Mouse (Mus musculus) brain, embryonic 14.5 days (tissue): Measurements from ENCODE around the gene Six5. TPM values are rescaled to one million over a fixed set of nuclear protein-coding genes. Genes with fewer than 3 reads are reported as not detected.
A peak's percentile ranks its signal among the peaks of the same experiment; 100 is the strongest.

Source experiments
- DNase-seq: peaks from one replicate; pipeline ENCODE4 v3.0.0-alpha.2; 2011; ENCODE audit warnings: low read depth
- CTCF ChIP-seq: fragments of 200-500 bp; IDR thresholded peaks from 2 replicates; pipeline ENCODE4 v1.5.1; 2012; ENCODE audit warnings: inconsistent platforms, mild to moderate bottlenecking, moderate library complexity, borderline replicate concordance; ENCODE audit not compliant: insufficient read depth, insufficient read length; ENCODE audit errors: extremely low read depth
- POLR2A ChIP-seq: fragments of 200-500 bp; IDR thresholded peaks from 2 replicates; pipeline ENCODE4 v1.6.1; 2012; ENCODE audit warnings: mild to moderate bottlenecking, inconsistent platforms, borderline replicate concordance; ENCODE audit not compliant: poor library complexity, insufficient read depth, insufficient read length, severe bottlenecking; ENCODE audit errors: extremely low read depth
- polyA plus RNA-seq: library from polyadenylated mRNA; depleted of rRNA; stranded (reverse); fragments of >200 nt; gene quantifications from 2 replicates; pipeline ENCODE4 v1.2.3, GENCODE M21; 2012

Gene Six5
- polyA plus RNA-seq, 1 experiment: 16.3 TPM

DNA sequence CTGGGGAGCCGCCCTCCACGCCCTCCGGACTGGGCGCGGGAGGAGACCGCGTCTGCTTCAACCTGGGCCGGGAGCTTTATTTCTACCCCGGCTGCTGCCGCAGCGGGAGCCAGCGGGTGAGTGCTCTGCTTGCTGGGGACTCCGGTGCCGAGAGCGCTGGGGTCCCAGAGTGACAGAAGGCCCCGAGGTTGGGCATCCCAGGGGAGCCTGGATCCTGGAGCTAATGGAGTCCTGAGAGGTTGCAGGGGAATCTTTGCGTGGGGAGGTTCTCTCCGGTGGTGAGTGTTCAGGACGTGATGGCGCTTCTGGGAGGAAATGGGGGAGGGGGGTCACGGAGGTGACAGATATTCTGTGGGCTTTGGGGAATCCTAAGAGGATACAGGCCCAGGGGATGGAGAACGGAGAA lies 17.8 kb upstream of the Six5 start:
- no peak for DNase-seq
- no peak for TF ChIP-seq CTCF
- TF ChIP-seq POLR2A: no peak

DNA sequence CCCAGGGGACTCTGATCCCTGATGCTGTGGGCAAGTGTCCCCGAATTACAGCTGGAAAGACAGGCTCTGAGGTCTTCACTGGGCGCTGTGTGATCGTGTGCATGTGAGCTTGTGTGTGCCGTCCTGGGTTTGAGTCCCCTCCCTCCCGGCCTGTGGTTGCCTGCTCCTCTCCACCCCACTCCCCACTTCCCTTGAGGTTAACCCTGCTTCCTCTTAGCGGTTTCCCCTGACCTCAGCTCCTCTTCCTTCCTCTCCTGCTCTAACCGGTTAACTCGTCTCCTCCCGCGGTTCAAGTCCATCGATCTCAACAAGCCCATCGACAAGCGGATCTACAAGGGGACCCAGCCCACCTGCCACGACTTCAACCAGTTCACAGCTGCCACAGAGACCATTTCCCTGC lies 16.6 kb upstream of the Six5 start:
- DNase-seq: no peak

DNA sequence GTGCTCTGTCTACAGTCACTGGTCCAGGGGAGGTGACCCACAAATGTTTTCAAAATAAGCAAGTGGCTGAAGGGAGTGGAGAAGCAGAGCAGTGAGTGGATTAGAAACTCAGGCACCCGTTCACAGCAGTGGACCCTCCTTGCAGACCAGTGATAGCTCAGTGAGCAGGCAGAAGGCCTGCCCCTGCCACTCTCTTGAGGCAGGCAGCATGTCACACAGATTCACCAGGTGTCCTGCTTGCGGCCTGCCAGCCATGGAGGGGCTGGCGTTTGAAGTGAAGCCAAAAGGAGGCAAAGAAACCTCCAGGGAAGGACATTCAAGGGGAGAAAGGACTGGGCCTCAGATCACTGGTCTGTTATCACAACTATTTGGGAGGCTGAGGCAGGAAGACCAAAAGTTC lies 15.7 kb upstream of the Six5 start:
- DNase-seq: no peak

More for the DNA sequence above, 16.6 kb upstream of the Six5 start:
- TF ChIP-seq POLR2A: no peak
- no peak for TF ChIP-seq CTCF

GRCm38 (mm10) chr7:19080451-19080950 lies 13.9 kb upstream of the Six5 start:
- TF ChIP-seq POLR2A: no peak
- TF ChIP-seq CTCF: no peak
- DNase-seq: no peak

More for the DNA sequence above, 15.7 kb upstream of the Six5 start:
- TF ChIP-seq CTCF (no peak), POLR2A (no peak)

- DNase-seq: no peak
- no peak for TF ChIP-seq CTCF
- no peak for TF ChIP-seq POLR2A
Measured at GRCm38 (mm10) chr7:19082171-19082570, 12.2 kb upstream of the Six5 start.

DNA sequence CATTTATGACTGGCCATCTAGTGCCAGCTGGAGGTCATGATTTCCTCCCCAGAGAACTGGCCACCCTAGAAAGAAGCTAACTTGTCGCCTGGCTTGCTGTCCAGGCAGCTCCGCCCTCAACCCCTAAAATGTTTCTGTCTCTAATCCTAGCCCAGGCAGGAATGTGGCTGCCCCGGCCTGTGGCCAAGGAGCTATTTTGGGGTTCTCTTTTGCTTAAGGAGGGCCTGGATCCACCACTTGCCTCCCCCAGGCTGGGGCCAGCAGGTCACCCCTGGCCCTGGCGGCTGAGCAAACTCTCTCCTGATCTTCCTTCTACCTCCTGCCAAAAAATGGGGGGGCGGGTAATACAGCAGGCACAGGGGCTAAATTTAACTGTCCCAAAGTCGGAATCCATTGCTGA lies 11.3 kb upstream of the Six5 start:
- TF ChIP-seq POLR2A: no peak
- TF ChIP-seq CTCF: no peak

DNA sequence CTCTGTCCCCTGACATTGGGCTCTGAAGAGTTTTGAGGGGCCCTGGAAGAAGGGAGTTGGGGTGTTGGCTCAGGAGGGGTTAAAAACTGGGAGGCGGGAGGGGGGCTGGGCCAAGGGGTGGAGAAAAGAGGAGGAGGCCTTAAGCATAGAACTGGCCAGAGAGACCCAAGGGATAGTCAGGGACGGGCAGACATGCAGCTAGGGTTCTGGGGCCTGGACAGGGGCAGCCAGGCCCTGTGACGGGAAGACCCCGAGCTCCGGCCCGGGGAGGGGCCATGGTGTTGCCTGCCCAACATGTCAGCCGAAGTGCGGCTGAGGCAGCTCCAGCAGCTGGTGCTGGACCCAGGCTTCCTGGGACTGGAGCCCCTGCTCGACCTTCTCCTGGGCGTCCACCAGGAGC lies 10.7 kb upstream of the Six5 start, which contains the start of gene Dmpk:
TSS of gene Dmpk (plus strand) at position 149 of the 400 bp plus-strand sequence.
- no peak for TF ChIP-seq POLR2A
- TF ChIP-seq CTCF: no peak
- DNase-seq: no peak

More for the DNA sequence above, 11.3 kb upstream of the Six5 start:
- DNase-seq: no peak

- TF ChIP-seq POLR2A: no peak
- TF ChIP-seq CTCF: no peak
- DNase-seq: no peak
Measured at GRCm38 (mm10) chr7:19084277-19084771, 10.1 kb upstream of the Six5 start.

DNA sequence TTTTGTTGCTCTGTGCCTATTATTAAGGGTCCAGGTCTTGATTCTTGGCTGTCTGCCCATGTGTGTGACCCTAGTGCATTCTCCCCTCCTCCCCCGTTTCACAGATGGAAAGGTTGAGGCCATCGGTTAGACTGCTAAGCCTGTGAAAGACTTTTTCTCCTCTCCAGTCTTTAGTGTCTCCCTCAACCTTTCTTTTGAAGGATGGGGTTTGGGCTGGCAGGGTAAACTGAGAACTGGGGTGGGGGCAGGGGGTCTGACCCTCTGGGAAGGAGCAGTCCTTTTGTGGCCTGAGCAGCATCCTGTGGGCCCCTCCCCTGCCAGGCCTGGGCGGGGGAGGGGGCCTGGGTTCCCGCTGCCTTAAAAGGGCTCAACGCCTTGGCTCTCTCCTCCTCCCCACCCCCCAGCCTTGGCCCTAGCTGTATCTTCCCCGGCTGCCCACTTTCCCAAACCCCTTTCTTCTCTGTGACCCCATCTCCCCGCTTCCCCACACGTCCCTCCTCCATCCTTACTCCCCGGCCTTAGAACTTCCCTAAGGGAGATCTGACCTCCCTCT lies 9.4 kb upstream of the Six5 start:
- DNase-seq: no peak
- TF ChIP-seq POLR2A (no peak), CTCF (no peak)

GRCm38 (mm10) chr7:19085495-19085894 lies 8.9 kb upstream of the Six5 start:
- TF ChIP-seq CTCF: no peak
- TF ChIP-seq POLR2A: no peak
- no peak for DNase-seq

GRCm38 (mm10) chr7:19086042-19086441 lies 8.4 kb upstream of the Six5 start:
- no peak for TF ChIP-seq POLR2A
- TF ChIP-seq CTCF: no peak
- DNase-seq: peak; percentile 29

DNA sequence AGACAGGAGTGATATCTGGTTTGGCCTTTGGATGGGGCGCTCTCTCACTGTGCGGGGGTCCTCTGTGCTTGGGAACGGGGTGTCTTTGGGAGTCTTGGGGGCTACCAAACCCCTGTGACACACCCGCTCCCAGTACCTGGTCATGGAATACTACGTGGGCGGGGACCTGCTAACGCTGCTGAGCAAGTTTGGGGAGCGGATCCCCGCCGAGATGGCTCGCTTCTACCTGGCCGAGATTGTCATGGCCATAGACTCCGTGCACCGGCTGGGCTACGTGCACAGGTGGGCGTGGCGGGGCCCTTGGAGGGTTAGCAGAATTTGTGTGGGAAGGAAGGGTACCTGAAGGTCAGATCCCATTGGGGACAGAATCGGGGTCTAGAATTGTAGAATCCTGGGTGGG lies 7.6 kb upstream of the Six5 start:
- no peak for DNase-seq
- TF ChIP-seq POLR2A (no peak), CTCF (no peak)
